Mouse (Mus musculus) urinary bladder, postnatal 25 days (tissue): ENCODE results near the gene Esr1.
"Not testable (repeated sequence)": the region's sequence is repeated elsewhere in the genome, so short reads cannot be mapped to it uniquely, and the experiment has no call there.

Experiments
- DNase-seq: peaks from one replicate; pipeline ENCODE4 v3.0.0; 2022; ENCODE audit warnings: low spot score

Gene Esr1

GRCm38 (mm10) chr10:4611386-4612155 is at the start of gene Esr1:
TSS of gene Esr1 (plus strand) at chr10:4611593.
- DNase-seq = no peak

- DNase-seq = no peak
Measured at GRCm38 (mm10) chr10:4565148-4565547, 46.2 kb upstream of the Esr1 start.

GRCm38 (mm10) chr10:4570778-4571177 is 40.6 kb upstream of the Esr1 start:
- no peak for DNase-seq

- DNase-seq = no peak
Measured at GRCm38 (mm10) chr10:4571304-4571703, 40.1 kb upstream of the Esr1 start.

- DNase-seq = no peak
Measured at GRCm38 (mm10) chr10:4581905-4582304, 29.5 kb upstream of the Esr1 start.

GRCm38 (mm10) chr10:4586691-4587090 is 24.7 kb upstream of the Esr1 start:
- no peak for DNase-seq

- DNase-seq = no peak
Measured at GRCm38 (mm10) chr10:4589576-4589975, 21.8 kb upstream of the Esr1 start.

- no peak for DNase-seq
Measured at GRCm38 (mm10) chr10:4590956-4591355, 20.4 kb upstream of the Esr1 start.

- DNase-seq = no peak
Measured at GRCm38 (mm10) chr10:4593828-4594227, 17.6 kb upstream of the Esr1 start.

GRCm38 (mm10) chr10:4597211-4597610 is 14.2 kb upstream of the Esr1 start:
- DNase-seq = no peak

GRCm38 (mm10) chr10:4598244-4598842 is 13.1 kb upstream of the Esr1 start:
- DNase-seq = peak; percentile 63

GRCm38 (mm10) chr10:4598916-4599315 is 12.5 kb upstream of the Esr1 start:
- no peak for DNase-seq

GRCm38 (mm10) chr10:4599591-4599990 is 11.8 kb upstream of the Esr1 start:
- no peak for DNase-seq

- DNase-seq = no peak
Measured at GRCm38 (mm10) chr10:4600796-4601474, 10.5 kb upstream of the Esr1 start.

GRCm38 (mm10) chr10:4601612-4602011 is 9.8 kb upstream of the Esr1 start:
- DNase-seq = not testable (repeated sequence)

GRCm38 (mm10) chr10:4602466-4602865 is 8.9 kb upstream of the Esr1 start:
- DNase-seq = no peak

- DNase-seq = no peak
Measured at GRCm38 (mm10) chr10:4604527-4605209, 6.7 kb upstream of the Esr1 start.

GRCm38 (mm10) chr10:4610234-4610633 is 1.2 kb upstream of the Esr1 start:
- DNase-seq = no peak

- no peak for DNase-seq
Measured at GRCm38 (mm10) chr10:4612313-4613036, 1.1 kb downstream of the Esr1 start.

- DNase-seq = no peak
Measured at GRCm38 (mm10) chr10:4618026-4618425, 6.6 kb downstream of the Esr1 start.

- no peak for DNase-seq
Measured at GRCm38 (mm10) chr10:4618686-4619085, 7.3 kb downstream of the Esr1 start.

GRCm38 (mm10) chr10:4619426-4619825 is 8.0 kb downstream of the Esr1 start:
- not testable (repeated sequence) for DNase-seq
